Mouse (Mus musculus): ENCODE data around the gene Mtx1.

DNA sequence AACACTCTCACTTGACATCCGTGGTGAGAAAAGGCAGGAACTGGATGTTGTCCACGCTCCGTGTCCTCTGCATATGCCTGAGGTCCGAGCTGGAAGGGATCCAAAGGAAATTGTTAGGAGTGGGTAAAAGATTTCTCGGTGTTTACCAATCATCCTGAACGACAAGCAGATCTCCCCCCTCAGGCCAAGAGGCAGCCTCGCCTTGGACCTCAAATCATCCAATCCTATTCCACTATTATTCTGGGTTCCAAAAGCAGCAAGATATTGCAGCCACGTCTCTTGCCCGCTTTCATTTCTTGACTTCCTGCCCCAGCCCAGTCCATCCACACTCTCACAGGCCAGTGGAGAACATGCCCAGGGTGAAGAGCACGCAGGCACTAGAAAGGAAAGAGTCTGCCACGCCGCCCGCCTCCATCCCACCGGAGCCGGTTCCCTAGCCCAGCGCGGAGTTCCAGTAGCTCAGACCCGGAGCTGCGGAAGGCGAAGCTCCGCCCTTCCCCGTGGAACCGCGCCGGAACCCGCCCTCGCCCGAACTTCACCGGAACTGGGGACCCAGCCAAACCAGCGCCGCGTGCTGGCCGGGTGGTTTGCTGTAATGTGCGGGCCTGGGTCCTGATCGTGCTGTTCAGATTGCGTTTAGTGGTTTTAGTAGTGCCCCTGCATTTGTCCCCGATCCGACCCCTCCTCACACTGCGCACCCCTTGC, 43.3 kb upstream of the Mtx1 start, which contains the start of gene Slc50a1:
- TF ChIP-seq CTCF (IDR thresholded peaks at IDR 0.05; ENCODE audit: borderline replicate concordance, insufficient read depth, low read length) (peak; percentile 16; the same call in 1 of the 2 replicates), POLR2A (IDR thresholded peaks at IDR 0.05; ENCODE audit: low read depth, low read length) (peak; percentile 88)
